Mouse (Mus musculus) spleen, embryonic (tissue): Measurements from ENCODE around the gene Ahcy.
"Not testable (repeated sequence)": the region's sequence is repeated elsewhere in the genome, so short reads cannot be mapped to it uniquely, and the experiment has no call there.

Experiments used
- CTCF ChIA-PET: fragments of 350-600 bp; sonication (Branson Sonifier 250); formaldehyde crosslinking; loops from one replicate; lab custom pipeline; 2022; lab: Charles Lee

Ahcy gene

GRCm38 (mm10) chr2:155030831-155031230 lies 43.5 kb downstream of the Ahcy start:
- CTCF ChIA-PET, result no interaction called here

- CTCF ChIA-PET, result not testable (repeated sequence)
These were observed 54.0 kb downstream of the Ahcy start for GRCm38 (mm10) chr2:155020247-155020826.

DNA sequence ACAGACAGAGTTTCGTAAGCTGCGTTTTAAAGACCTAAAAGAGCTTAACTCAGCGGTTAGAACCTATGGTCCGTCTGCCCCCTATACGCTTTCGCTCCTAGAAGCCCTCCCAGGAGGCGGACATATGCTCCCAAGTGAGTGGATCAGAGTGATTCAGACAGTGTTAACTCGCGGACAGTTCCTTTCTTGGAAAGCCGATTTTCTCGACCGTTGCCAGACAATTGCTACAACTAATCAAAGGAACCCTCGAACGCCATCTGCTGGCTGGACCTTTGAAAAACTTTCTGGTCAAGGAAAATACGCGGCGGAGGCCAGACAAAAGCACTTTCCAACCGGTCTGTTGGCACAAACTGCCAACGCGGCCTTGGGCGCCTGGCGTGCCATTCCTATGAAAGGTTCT lies 54.6 kb downstream of the Ahcy start:
- CTCF ChIA-PET, result interaction anchor here (0.6 kb wide), 1 partner anchor 33 kb away, joined by 3 read pairs; no protein-coding TSS in a partner anchor

DNA sequence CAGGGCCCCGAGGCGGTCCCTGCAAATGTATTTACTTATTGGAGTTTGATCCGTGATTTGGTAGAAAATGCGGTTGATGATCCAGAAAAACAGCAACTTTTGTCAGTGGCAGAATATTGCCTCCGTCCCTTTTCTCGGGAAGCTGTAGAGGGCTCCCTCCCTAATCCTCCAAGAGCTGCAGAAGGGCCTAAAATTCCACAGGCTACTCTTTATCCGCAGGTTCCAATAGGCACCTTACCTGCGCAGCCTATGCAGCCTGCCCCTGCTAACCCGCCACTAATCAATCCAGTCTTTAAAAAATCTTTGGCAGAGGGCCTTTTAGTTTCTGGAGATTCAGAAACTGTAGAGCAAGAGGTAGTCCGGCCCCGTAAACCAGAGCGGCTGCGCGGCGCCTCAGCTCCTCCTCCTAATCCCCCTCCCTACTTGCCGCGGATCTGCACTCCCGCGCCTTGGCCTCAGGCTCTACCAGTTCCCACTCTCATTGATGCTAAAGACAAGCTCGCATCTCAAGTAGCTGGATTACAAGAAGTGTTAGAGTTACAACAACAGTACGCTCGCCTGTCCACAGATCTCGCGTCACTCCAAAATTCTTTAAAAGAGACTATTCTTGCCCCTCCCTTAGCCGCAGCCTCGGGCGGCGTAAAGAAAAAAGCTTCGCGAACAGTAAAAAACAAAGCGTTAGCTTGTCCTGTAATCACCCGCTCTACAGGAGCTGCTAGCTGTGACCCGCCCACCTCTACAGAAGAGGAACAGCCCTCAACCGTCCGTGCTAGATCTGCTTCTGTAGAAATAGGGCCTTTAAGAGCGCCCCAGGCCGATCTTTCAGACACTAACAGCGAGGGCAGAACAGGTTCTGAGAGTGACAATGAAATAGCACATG lies 55.3 kb downstream of the Ahcy start:
- CTCF ChIA-PET, result interaction anchor here (0.6 kb wide), 1 partner anchor 32 kb away, joined by 3 read pairs; no protein-coding TSS in a partner anchor

DNA sequence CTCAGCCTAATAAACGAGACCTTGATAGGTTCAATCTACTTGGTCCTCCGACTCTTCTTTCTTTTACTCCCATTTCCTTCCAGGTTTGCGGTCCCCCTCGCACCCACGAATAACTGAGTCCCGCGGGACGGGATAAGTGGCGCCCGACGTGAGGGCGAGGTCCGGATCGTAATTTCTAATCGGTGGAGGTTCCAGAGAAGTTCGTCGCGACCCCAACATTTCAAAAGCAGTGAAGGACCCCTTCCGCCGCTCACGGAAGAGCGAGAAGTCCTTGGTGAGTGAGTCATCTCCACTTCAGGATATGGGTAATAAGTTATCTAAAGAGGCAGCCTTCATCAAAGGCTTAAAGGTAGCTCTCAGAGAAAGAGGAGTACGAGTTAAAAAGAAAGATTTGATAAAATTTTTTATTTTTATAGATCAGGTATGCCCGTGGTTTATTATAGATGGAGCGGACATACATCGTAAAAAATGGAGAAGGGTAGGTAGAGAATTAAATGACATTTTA lies 56.0 kb downstream of the Ahcy start, which contains the start of gene Gm14226:
Gm14226 (plus strand) TSS at position 16 of the 505 bp plus-strand sequence.
- CTCF ChIA-PET, result not testable (repeated sequence)

- CTCF ChIA-PET, result not testable (repeated sequence)
These were observed 57.5 kb downstream of the Ahcy start for GRCm38 (mm10) chr2:155016751-155017150.

GRCm38 (mm10) chr2:155012991-155013390 lies 61.3 kb downstream of the Ahcy start:
- CTCF ChIA-PET, result no interaction called here

DNA sequence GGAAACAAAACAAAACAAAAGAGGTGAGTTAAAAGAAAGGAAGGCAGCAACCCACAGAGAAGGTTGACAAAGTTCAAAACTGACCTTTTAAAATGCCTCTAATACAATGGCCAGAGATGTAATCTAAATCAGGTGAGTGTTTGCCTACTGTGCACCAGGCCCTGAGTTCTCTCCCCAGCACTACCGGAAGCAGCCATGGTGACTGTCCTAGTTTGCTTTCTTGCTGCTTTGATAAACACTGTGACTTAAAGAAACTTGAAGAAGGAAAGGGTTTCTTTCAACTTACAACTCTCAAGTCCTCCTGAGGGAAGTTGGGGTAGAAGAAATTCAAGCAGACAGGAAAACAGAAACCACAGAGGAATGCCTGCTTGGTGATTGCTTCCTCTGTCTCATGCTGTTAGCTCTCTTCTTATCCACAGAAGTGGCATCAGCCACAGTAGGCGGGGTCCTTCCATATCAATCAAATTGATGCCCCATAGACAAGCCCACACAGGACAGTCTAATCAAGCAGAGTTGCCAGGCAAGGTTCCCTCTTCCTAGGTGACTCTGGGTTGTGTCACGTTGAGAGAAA lies 63.1 kb downstream of the Ahcy start:
- CTCF ChIA-PET, result interaction anchor here (0.6 kb wide), 1 partner anchor 222 kb away, joined by 3 read pairs; no protein-coding TSS in a partner anchor
